Mouse (Mus musculus) kidney, embryonic 14.5 days (tissue): ENCODE data around the gene Cbfa2t2. TPM values are rescaled to one million over a fixed set of nuclear protein-coding genes. Genes with fewer than 3 reads are reported as not detected.

Source experiments
- ATAC-seq: fragments of 200-750 bp; cut with Nextera tagmentation; 2 replicates; pipeline ENCODE4 v1.8.0; 2017; ENCODE audit warnings: moderate number of reproducible peaks, mild to moderate bottlenecking, moderate TSS enrichment, moderate library complexity; ENCODE audit not compliant: low FRiP score, low TSS enrichment
- H3K27ac ChIP-seq: fragments of 300-500 bp; sonication (generic); 2 replicates; pipeline ENCODE4 v1.5.1; 2014; ENCODE audit warnings: low read depth, mild to moderate bottlenecking, low read length, moderate library complexity, mixed read lengths
- H3K27me3 ChIP-seq: fragments of 300-500 bp; sonication (generic); 2 replicates; pipeline ENCODE4 v1.6.1; 2014; ENCODE audit warnings: mild to moderate bottlenecking, low read length; ENCODE audit not compliant: control insufficient read depth, insufficient read depth
- H3K36me3 ChIP-seq: fragments of 300-500 bp; sonication (generic); 2 replicates; pipeline ENCODE4 v1.6.1; 2014; ENCODE audit warnings: low read length, mixed read lengths; ENCODE audit not compliant: control insufficient read depth, insufficient read depth
- H3K4me1 ChIP-seq: fragments of 300-500 bp; sonication (generic); 2 replicates; pipeline ENCODE4 v1.6.1; 2014; ENCODE audit warnings: low read length, mixed read lengths; ENCODE audit not compliant: control insufficient read depth, insufficient read depth
- H3K4me2 ChIP-seq: fragments of 300-500 bp; sonication (generic); replicated peaks from 2 replicates; pipeline ENCODE4 v1.6.1; 2014; ENCODE audit warnings: low read depth, mild to moderate bottlenecking, low read length
- H3K4me3 ChIP-seq: fragments of 300-500 bp; sonication (generic); 2 replicates; pipeline ENCODE4 v1.5.1; 2014; ENCODE audit warnings: mild to moderate bottlenecking, low read length
- H3K9ac ChIP-seq: fragments of 300-500 bp; sonication (generic); 2 replicates; pipeline ENCODE4 v1.6.1; 2014; ENCODE audit warnings: low read depth, mild to moderate bottlenecking, low read length, moderate library complexity
- H3K9me3 ChIP-seq: fragments of 300-500 bp; sonication (generic); 2 replicates; pipeline ENCODE4 v1.6.1; 2016; ENCODE audit warnings: low read length; ENCODE audit not compliant: control insufficient read depth
- WGBS: fragments of 180-500 bp; shearing (Covaris S2); extraction: QIAGEN DNeasy Blood & Tissue Kit; methylation state at CpG from one replicate; pipeline ENCODE4 v1.1.7; 2014; 5-methylcytosine and 5-hydroxymethylcytosine counted together
- polyA plus RNA-seq: library from polyadenylated mRNA; unstranded; fragments of >200 nt; fragmentation: Nextera tagmentation; extraction: Ambion mirVana; gene quantifications from 2 replicates; pipeline ENCODE4 v1.2.1, GENCODE M21; 2014

Gene Cbfa2t2
- 26.6 and 44.4 TPM in 2 replicates for polyA plus RNA-seq

DNA sequence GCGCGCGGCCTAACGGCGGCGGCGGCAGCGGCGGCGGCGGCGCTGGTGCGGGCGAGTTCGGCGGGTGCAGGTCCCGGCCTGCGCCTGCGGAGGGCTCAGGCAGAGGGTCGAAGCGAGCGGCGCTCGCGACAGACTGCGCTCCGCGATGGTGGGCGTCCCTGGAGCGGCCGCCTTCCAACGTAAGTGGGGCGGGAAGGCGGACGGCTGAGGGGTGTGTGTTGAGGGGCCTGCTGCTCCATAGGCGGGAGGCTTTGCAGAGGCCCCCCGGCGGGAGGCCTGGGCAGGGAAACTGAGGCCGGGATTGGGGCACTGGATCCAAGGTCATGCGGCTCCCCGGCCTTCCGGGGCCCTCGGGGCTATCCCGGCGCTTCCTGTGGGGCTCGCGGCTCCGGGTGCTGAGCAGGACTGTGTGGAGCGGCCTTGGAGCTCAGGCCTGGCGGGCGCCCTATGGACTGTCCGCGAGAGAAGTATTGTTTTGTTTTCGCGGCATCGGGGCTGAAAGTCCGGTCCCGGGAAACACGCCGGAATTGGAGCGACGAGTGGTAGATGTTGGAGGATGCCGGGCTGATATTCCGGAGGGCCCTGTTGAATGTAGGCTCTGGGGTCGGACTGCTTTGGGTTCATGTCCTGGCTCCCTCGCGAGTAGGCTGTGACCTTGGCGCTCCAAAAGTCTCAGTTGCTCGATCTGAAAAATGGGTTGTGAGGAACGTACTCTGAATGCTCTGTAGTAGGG, at the start of gene Cbfa2t2:
Cbfa2t2 (plus strand) TSS at position 24 of the 733 bp plus-strand sequence.
- peak; percentile 87 for ATAC-seq

DNA sequence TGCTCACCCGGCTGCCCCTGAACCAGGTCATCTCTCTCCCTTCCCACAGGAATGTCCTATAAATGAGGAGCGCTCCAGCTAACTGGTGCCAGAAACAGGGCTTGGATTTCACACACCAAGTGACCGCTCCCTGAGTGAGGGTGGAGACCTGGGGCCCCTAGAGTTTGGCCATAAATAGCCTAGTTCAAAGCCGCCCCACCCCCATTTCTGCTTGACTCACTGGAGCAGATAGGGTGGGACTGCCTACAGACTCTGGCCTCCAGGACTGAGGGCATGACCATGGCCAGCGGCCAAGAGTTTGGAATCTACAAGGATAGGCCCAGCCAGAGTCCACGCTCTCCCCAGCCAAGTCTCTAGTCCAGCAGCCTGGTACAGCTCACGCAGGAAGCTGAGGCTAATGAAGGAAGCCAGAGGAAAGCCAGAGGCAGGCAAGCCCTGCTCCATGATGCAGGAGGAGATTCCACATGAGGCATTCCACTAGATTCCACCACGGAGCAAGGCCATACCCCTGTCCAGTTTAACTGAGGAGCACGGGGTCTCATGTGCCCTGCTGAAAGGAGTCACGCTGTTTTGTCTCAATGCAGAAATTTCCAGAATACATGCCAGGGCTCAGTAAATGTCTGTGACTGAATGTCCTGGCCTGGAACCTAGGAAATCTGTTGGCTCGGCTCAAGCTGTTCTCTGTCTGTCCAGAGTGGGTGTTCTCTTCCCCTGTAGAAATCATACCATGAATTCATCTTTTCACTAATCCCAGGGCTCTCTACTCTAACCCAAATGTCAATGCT, 45.9 kb upstream of the Cbfa2t2 start:
- Histone ChIP-seq H3K27ac (peak overlapping the region; percentile 32; the same call in 1 of the 2 replicates), H3K4me2 (no peak overlapping the region), H3K36me3 (no peaks in the 10 kb centered on the region), H3K4me3 (no peak overlapping the region), H3K4me1 (peaks cover 8% of the 10 kb centered on the region), H3K9me3 (no peaks in the 10 kb centered on the region), H3K9ac (no peak overlapping the region), H3K27me3 (no peaks in the 10 kb centered on the region)
- ATAC-seq: peak; percentile 82
- 50% methylated on average over 11 of the region's 11 CpGs for WGBS

More for the DNA sequence above, at the start of gene Cbfa2t2:
- Histone ChIP-seq H3K27ac (peak within 1 kb of the TSS; percentile 93), H3K27me3 (no peaks in the 10 kb centered on the region), H3K4me3 (peak within 1 kb of the TSS; percentile 83), H3K4me1 (peaks cover 11% of the 10 kb centered on the region; the same call in 1 of the 2 replicates), H3K4me2 (peak within 1 kb of the TSS; percentile 62), H3K36me3 (no peaks in the 10 kb centered on the region), H3K9me3 (no peaks in the 10 kb centered on the region), H3K9ac (peak within 1 kb of the TSS; percentile 91)
- under 1% methylated on average over 67 of the region's 70 CpGs for WGBS

DNA sequence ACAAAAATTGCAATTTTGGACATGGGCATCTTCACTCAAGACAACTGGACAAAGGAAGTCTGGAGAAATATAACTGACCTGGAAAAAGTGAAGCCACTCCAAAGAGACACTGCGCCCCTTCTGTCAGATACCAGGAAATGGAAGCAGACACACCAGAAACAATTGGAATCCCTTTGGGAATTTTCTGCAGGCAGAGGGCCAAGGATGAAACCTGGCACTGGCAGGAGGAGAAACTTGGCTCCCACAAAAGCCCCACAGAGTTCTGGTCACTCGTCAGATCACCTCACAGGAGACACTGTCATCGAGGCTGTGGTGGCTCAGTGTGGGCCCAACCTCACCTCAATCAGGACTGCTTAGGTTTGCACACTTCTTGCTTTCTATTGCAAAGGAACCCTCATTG, 41.7 kb upstream of the Cbfa2t2 start:
- Histone ChIP-seq H3K4me3 (no peak overlapping the region), H3K36me3 (no peaks in the 10 kb centered on the region), H3K4me1 (peaks cover 8% of the 10 kb centered on the region), H3K27ac (no peak overlapping the region), H3K27me3 (no peaks in the 10 kb centered on the region), H3K4me2 (no peak overlapping the region), H3K9me3 (no peaks in the 10 kb centered on the region), H3K9ac (no peak overlapping the region)
- 79% methylated on average over 3 of the region's 3 CpGs for WGBS
- ATAC-seq: no peak

DNA sequence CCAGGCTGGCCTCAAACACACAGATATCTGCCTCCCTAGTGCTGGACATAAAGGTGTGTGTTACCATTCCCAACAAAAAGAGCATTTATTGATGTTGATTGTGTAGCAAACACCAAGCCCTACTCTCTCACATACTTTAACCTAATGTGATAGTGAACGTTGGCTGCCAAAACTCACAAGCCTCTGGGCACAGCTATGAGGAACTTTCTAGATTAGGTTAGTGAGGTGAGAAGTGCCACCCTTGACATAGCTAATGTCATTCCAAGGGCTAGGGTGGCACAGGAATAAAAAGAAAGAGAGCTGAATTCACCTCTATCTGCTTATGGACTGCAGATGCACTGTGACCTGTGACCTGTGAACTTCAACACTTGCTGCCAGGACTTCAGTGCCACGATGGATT, 39.8 kb upstream of the Cbfa2t2 start:
- ATAC-seq: no peak
- 75% methylated on average over 2 of the region's 2 CpGs for WGBS
- Histone ChIP-seq H3K9me3 (no peaks in the 10 kb centered on the region), H3K4me3 (no peak overlapping the region), H3K27me3 (no peaks in the 10 kb centered on the region), H3K4me2 (no peak overlapping the region), H3K4me1 (no peaks in the 10 kb centered on the region), H3K36me3 (no peaks in the 10 kb centered on the region), H3K9ac (no peak overlapping the region), H3K27ac (no peak overlapping the region)

DNA sequence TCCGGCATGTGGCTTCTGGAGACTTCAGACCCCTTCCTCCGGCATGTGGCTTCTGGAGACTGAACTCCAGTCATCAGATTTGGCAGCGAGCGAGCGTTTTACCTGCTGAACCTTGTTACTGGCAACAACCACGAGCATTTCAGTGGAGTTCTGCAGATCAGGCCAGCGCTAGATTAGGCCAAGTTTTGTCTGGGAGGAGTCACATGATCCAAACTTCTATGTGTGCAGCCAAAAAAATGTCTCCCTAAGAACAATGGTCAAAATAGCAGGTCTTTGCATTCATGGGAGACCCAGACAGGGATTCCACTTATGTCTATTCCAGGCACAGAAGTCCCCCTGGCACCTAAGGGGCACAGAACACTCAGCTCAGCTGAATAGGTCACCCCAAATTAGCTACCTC, 38.0 kb upstream of the Cbfa2t2 start:
- H3K27me3 ChIP-seq: no peaks in the 10 kb centered on the region
- no peaks in the 10 kb centered on the region for H3K9me3 ChIP-seq
- H3K27ac ChIP-seq: no peak overlapping the region
- ATAC-seq: no peak
- H3K4me3 ChIP-seq: no peak overlapping the region
- H3K9ac ChIP-seq: no peak overlapping the region
- H3K4me1 ChIP-seq: 0 out of 2 replicates have a peak, but pooled peaks cover 4% of the 10 kb centered on the region
- 85% methylated on average over 7 of the region's 7 CpGs for WGBS
- H3K4me2 ChIP-seq: no peak overlapping the region
- no peaks in the 10 kb centered on the region for H3K36me3 ChIP-seq

DNA sequence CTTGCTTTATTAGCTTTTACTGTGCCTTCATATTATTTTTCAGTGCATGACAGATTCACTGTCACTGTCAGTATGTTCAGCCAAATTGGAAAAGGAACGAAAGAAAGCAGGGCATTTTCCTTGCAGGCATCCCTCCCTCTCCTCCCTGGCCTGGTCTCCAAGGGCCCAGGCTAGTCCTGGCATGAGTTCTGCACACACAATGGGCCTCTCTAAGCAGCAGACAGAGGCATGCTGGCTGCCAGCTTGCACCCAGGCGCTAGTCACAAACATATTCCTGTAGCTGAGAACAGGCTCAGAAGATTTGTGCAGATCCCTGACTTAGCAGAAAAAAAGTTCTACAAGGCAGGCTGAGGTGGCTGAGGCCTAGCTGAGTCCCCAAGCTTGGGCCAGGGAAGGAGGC, 37.0 kb upstream of the Cbfa2t2 start:
- Histone ChIP-seq H3K9me3 (no peaks in the 10 kb centered on the region), H3K27ac (no peak overlapping the region), H3K27me3 (no peaks in the 10 kb centered on the region), H3K9ac (no peak overlapping the region), H3K4me1 (0 out of 2 replicates have a peak, but pooled peaks cover 8% of the 10 kb centered on the region), H3K4me3 (no peak overlapping the region), H3K36me3 (no peaks in the 10 kb centered on the region), H3K4me2 (no peak overlapping the region)
- ATAC-seq: no peak
- 87% methylated on average over 2 of the region's 2 CpGs for WGBS

DNA sequence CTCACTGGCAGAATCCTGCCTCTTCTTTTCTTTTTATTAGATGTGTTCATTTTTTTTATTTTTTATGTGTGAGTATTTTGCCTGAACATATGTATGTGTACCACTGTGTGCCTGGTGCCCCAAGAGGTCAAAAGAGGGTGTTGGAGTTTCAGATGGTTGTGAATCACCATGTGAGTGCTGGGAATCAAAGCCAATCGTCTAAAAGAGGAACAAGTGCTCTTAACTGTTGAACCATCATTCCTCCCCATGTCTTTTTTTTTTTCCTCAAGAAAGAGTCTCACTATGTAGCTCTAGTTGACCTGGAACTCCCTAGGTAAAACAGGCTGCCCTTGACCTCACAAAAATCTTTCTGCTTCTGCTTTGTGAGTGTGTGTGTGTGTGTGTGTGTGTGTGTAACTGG, 34.3 kb upstream of the Cbfa2t2 start:
- no peaks in the 10 kb centered on the region for H3K36me3 ChIP-seq
- WGBS: 50% methylated on average over 1 of the region's 1 CpGs

DNA sequence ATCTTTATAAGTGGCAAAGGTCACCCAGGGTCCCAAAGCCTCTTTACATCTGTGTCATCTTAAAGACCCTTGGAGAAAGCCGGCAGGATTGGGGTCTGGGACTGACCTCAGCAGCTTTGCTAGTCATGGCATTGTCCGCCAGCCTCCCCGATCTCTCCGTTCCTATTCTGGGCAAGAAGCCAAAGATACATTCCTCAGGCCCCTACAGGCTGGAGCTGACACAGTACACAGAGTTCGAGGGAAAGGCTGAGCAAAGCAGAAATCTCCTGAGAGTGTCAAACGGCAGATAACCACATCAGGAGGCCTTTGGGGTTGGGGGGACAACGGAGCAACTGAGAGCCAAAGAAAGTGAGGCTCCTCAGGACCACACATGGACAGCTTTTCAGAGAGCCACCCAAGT, 33.5 kb upstream of the Cbfa2t2 start:
- Histone ChIP-seq H3K36me3 (no peaks in the 10 kb centered on the region), H3K4me3 (no peak overlapping the region), H3K9me3 (no peaks in the 10 kb centered on the region), H3K27ac (peak overlapping the region; percentile 79; the same call in 1 of the 2 replicates), H3K27me3 (no peaks in the 10 kb centered on the region), H3K4me2 (no peak overlapping the region), H3K4me1 (0 out of 2 replicates have a peak, but pooled peaks cover 8% of the 10 kb centered on the region), H3K9ac (no peak overlapping the region)
- WGBS: 23% methylated on average over 7 of the region's 7 CpGs
- ATAC-seq: peak; percentile 86

More for the DNA sequence above, 34.3 kb upstream of the Cbfa2t2 start:
- H3K27ac ChIP-seq: no peak overlapping the region
- no peaks in the 10 kb centered on the region for H3K9me3 ChIP-seq
- no peak overlapping the region for H3K9ac ChIP-seq
- no peak overlapping the region for H3K4me3 ChIP-seq
- 0 out of 2 replicates have a peak, but pooled peaks cover 8% of the 10 kb centered on the region for H3K4me1 ChIP-seq
- no peaks in the 10 kb centered on the region for H3K27me3 ChIP-seq
- no peak overlapping the region for H3K4me2 ChIP-seq
- ATAC-seq: no peak
